Mouse (Mus musculus) c-Kit-negative CD71-positive TER-119-positive erythroid progenitor cells, embryonic 14.5 days (primary cell): Measurements from ENCODE around the gene Slc12a6.
"Not testable (repeated sequence)": the region's sequence is repeated elsewhere in the genome, so short reads cannot be mapped to it uniquely, and the experiment has no call there.

ENCODE experiments used
- DNase-seq: peaks from one replicate; pipeline ENCODE4 v3.0.0-alpha.2; 2013; ENCODE audit warnings: low read depth, low spot score

The Slc12a6 gene

DNA sequence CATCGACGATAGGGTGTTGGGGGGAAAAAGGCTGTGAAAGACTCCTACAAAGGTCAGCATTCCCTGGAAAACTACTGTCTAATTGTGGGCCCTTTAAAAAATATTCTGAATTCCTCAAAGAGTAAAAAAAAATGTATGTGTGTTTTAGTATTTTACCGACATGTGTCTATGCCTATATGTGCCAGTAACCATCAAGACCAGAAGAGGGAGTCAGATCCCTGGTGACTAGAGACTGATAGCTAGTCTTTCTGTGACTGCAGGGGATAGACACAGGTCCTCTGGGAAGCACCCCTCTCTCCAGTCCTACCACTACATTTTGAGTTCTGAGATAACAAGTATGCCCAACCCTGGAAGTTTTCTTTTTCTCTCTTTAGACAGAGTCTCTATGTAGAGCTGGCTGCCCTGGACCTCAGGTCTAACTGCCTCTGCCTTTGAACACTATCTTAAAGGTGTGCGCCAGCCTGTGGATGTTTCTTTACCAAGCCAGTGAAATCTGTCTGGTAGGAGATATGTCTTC lies 2.8 kb upstream of the Slc12a6 start:
- DNase-seq, result no peak

GRCm38 (mm10) chr2:112264364-112264763 lies 1.3 kb upstream of the Slc12a6 start:
- no peak for DNase-seq

DNA sequence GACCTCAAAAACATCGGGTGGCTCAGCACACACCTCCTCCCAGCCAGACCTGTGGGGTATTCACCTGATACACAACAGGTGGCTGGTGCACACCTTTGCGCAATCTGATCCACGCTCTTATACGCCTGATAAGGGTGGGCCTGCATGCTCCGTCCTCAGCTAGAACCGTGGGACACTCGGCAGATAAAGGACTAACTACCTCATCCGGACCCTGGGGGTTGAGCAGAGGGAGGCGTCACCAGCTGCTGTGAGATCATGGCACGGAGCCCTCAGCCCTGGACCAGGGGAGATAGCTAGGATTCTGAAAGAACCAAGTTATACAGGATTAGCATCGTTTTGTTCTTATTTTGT lies 592 bp downstream of the Slc12a6 start, which contains the start of gene Gm21985:
Gene Gm21985, plus strand, starts transcription at position 73 of the 351 bp plus-strand sequence.
- DNase-seq, result no peak

DNA sequence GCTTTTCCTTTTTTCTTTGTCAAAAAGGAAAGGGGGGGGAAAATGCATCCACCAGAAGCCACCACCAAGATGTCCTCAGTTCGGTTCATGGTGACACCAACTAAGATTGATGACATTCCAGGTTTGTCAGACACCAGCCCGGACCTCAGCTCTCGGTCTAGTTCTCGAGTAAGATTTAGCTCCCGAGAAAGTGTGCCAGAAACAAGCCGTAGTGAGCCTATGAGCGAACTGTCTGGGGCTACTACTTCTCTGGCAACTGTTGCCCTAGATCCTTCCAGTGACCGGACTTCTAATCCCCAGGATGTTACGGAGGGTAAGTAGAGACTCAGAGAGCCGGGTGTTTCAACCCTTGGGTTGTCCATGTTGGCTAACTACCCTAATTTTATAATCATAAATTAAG lies 1.2 kb downstream of the Slc12a6 start:
- DNase-seq, result no peak

DNA sequence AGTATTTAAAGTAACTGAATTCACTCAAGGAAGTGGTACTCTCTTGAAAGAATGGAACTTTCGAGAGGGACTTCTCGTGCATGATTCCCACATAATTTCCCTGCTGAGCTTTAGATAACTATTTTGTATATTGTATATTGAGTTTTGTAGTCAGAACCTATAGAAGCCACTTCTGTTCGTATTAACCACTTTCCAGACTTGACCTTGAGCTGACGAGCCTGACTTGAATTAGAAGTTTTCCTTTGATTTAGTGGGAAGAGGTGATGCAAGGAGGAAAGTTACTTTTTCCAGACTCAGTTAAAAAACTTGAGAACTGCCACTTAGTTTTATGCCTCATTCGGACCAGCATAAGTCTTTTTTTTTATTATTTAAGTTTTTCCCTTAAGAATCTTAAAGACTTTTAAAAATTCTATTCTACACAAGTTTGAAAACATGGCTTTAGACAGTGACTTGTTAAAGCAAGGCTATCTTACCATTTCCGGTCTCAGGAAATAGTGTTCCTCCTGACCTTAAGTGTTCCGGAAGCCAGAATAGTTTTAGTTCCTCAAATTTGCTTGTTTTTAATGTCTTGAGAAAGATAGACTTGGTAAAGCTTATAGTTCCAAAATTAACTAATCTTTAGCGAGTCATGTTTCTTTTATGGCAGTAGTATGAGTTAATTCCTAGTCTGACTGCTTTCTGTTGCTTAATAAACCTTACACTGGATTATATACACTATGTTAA lies 2.1 kb downstream of the Slc12a6 start:
- DNase-seq, result no peak

- no peak for DNase-seq
Measured at GRCm38 (mm10) chr2:112270011-112270410, 4.4 kb downstream of the Slc12a6 start.

- DNase-seq, result no peak
Measured at GRCm38 (mm10) chr2:112272909-112273308, 7.3 kb downstream of the Slc12a6 start.

DNA sequence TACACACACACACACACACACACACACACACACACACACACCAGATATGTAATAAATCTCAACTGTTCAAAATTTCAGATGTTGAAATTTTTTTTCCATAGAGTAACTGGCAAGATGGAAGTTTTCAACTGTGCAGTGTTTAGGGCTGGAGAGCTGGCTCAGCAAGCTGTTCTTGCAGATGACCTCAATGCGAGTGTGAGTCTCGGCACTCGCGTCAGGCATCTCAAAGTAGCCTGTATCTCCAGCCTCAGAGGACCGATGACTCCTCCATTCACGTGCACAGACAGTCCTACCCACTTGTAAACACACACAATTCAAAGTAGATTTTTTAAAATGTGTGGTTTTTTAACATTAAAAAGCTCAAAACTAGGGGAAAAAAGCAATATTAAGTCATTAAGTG lies 7.8 kb downstream of the Slc12a6 start:
- DNase-seq, result no peak

- DNase-seq, result no peak
Measured at GRCm38 (mm10) chr2:112276870-112277269, 11.2 kb downstream of the Slc12a6 start.

DNA sequence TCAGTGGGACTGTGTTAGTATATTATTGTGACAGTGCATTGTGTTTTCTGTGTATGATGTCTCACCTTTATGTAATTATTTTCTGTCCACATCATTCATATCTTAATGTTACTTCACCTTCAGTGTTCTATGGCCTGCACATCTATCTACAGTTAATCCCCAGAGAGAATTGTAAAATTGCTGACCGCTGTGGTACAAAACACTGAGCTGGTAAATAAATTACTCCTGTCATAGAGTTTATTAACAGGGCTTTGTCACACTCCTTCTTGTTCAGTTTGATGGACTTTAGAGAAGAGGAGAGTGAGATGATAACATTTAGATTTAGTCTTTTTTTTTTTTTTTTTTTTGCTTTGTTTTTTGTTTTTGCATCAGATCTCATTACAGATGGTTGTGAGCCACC lies 17.2 kb downstream of the Slc12a6 start:
- no peak for DNase-seq

DNA sequence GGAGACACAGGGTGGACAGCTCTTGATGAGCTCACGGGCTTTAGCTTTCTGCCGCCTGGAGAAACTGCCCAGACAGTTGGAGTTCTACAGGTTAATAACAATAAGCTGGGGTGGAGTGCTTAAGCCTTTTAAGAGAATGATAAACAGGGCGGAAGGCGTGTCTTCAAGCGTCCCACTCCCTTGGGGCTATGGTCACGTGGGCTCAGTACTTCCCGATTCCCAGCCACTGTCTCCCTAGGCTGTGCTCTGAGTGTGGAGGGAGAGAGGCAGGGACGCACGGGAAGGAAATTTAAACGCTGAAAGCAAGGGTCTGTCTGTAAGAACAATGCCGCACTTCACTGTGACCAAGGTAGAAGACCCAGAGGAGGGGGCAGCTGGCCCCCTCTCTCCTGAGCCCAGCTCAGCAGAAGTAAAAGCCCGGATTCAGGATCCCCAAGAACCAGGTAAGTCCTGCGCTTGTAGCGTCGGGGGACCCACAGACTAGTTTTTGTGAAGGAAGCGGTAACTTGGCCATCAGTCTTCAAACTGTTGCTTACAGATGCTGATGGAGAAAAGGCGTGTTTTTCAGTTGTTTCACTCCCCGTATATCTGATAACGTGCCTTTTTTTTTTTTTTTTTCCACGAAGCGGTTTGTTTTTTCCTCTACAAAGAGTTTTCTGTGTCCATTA lies 18.9 kb downstream of the Slc12a6 start:
- DNase-seq, result no peak

DNA sequence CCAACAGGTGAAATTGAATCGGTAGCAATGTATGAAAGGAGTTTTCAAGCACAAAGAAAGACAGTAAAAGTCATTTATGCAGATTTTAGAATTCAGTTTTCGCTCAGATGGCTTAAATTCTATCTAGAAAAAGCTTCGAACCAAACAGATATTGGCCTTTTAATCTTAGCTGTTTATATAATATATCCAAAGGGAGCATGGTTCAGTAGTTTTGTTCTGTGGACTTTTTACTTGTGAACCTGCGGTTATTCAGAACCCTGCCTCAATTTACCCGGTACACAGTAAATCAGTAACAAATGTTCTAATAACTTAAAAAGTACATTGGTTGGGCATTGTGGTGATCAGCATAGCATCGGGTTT lies 19.4 kb downstream of the Slc12a6 start:
- no peak for DNase-seq

- not testable (repeated sequence) for DNase-seq
Measured at GRCm38 (mm10) chr2:112286062-112286461, 20.4 kb downstream of the Slc12a6 start.

DNA sequence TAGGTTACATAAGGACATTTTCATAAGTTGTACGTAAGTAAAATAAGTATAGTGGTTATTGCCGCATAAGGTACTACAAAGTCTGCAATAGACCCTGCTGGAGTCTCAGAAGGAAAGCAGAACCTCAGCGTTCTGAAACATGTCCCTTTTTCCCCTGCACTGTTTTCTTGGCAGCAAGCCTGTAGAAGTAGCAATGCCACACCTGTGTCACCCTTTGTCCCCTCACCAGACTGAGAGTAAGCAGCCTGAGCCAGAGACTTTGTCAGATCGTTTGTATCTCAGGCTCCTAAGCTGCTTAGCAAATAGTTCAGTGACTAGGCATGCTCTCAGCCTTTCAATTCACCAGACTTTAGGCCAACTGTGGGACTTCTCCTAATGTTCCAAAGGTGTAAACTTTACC lies 21.4 kb downstream of the Slc12a6 start:
- no peak for DNase-seq

- no peak for DNase-seq
Measured at GRCm38 (mm10) chr2:112289507-112289906, 23.9 kb downstream of the Slc12a6 start.

DNA sequence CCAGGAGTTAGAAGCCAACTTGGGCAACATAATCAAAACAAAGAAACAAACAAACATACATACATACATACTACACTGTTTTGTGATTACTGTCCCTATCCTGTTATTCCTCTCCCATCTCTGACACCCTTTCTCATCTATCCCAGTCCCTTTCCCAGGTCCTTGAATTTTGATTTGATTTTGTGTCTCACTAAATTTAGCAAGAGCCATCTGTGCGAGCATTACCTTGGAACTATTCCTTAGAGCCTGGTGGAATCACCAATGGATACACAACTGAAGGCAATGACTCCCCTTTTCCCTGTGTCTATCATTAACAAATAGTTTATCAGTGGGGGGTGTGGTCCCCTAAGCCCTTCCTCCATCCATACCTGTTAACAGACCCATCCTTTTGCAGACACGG lies 27.2 kb downstream of the Slc12a6 start:
- no peak for DNase-seq

GRCm38 (mm10) chr2:112296211-112296610 lies 30.6 kb downstream of the Slc12a6 start:
- DNase-seq, result no peak

GRCm38 (mm10) chr2:112298221-112298620 lies 32.6 kb downstream of the Slc12a6 start:
- no peak for DNase-seq

GRCm38 (mm10) chr2:112308671-112309070 lies 43.0 kb downstream of the Slc12a6 start:
- DNase-seq, result no peak

- no peak for DNase-seq
Measured at GRCm38 (mm10) chr2:112309161-112309600, 43.6 kb downstream of the Slc12a6 start.

- no peak for DNase-seq
Measured at GRCm38 (mm10) chr2:112315638-112316037, 50.0 kb downstream of the Slc12a6 start.

DNA sequence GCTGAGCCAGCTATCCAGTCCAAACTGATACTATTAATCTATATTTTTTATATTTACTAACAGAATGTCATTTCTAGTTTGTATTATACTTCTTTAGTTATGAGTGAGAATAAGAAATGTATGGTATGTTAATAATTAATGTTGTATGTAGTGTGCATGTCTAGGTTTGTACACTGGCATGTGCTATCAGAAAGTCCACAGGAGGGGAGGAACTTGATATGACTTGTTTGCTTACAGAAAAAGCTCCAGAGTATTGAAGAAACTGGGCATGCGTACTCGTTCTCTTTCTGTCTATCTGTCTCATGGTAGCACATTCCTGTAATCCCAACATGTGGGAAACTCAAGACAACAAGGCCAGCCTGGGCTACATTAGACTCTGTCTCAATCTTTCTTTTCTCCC lies 52.6 kb downstream of the Slc12a6 start:
- DNase-seq, result no peak

DNA sequence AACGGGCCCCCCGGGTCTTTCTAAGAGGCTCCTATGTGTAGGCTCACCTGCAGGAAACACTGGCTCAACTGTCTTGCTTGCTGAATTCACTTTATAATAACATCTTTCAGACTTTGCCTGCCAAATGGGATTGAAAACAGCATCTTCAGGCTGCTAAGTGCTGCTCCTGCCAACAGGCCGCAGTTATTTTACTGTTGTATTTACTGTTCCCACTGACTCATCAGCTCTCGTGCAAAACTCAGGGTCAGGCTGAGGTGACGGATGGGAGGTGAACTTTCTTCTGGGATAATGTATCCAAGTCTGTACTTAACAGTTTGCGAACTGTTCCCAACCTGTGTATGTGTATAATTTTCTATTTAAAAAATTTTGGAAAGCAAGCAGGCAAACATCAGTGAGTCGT lies 53.3 kb downstream of the Slc12a6 start:
- DNase-seq, result no peak
